Mouse (Mus musculus) limb, embryonic 13.5 days (tissue): ENCODE data around the gene Pex5l. TPM values are rescaled to one million over a fixed set of nuclear protein-coding genes. Genes with fewer than 3 reads are reported as not detected.

Experiments
- ATAC-seq: fragments of 200-750 bp; cut with Nextera tagmentation; 2 replicates; pipeline ENCODE4 v1.8.0; 2017; ENCODE audit warnings: low read depth, moderate number of reproducible peaks, moderate TSS enrichment; ENCODE audit not compliant: low FRiP score
- H3K27ac ChIP-seq: fragments of 300-500 bp; sonication (generic); 2 replicates; pipeline ENCODE4 v1.5.1; 2015; ENCODE audit warnings: inconsistent platforms, mild to moderate bottlenecking, moderate library complexity
- H3K27me3 ChIP-seq: fragments of 300-500 bp; sonication (generic); 2 replicates; pipeline ENCODE4 v1.6.1; 2015; ENCODE audit warnings: mild to moderate bottlenecking, inconsistent platforms
- H3K36me3 ChIP-seq: fragments of 300-500 bp; sonication (generic); 2 replicates; pipeline ENCODE4 v1.6.1; 2015; ENCODE audit warnings: inconsistent platforms, mild to moderate bottlenecking, moderate library complexity
- H3K4me1 ChIP-seq: fragments of 300-500 bp; sonication (generic); 2 replicates; pipeline ENCODE4 v1.6.1; 2015; ENCODE audit warnings: inconsistent platforms
- H3K4me2 ChIP-seq: fragments of 300-500 bp; sonication (generic); replicated peaks from 2 replicates; pipeline ENCODE4 v1.6.1; 2015; ENCODE audit warnings: inconsistent platforms, mild to moderate bottlenecking, moderate library complexity
- H3K4me3 ChIP-seq: fragments of 300-500 bp; sonication (generic); 2 replicates; pipeline ENCODE4 v1.5.1; 2015; ENCODE audit warnings: moderate library complexity, mild to moderate bottlenecking, inconsistent platforms
- H3K9ac ChIP-seq: fragments of 300-500 bp; sonication (generic); 2 replicates; pipeline ENCODE4 v1.6.1; 2015; ENCODE audit warnings: mild to moderate bottlenecking, inconsistent platforms
- H3K9me3 ChIP-seq: fragments of 300-500 bp; sonication (generic); 2 replicates; pipeline ENCODE4 v1.6.1; 2016; ENCODE audit warnings: inconsistent platforms
- WGBS: fragments of 180-500 bp; shearing (Covaris S2); methylation state at CpG from one replicate; pipeline ENCODE4 v1.1.7; 2015; 5-methylcytosine and 5-hydroxymethylcytosine counted together
- polyA plus RNA-seq: library from polyadenylated mRNA; unstranded; fragments of >200 nt; fragmentation: Nextera tagmentation; extraction: Ambion mirVana; gene quantifications from 2 replicates; pipeline ENCODE4 v1.2.1, GENCODE M21; 2015

The Pex5l gene
- polyA plus RNA-seq, 1 experiment from 2014 or later, result 0.39 TPM

DNA sequence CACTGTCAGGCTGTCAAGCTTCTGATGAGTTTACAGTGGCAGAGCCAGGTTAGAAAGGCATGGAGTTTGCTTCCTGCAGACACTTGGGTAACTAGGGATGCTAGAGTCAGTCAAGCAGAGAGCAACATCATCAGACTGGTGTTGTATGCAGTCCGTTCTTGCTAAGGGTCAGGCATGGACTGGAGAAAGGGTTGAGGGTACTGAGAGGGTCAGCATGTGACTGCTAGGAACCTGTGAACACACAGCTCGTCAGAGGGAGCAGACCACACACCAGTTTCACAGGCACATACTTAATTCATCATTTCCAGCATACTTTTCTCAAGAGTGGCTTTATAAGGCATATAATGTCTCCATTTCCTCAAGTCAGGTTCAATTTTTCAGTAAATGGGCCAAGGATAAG lies 53.6 kb downstream of the Pex5l start:
- Histone ChIP-seq H3K9me3 (no peaks in the 10 kb centered on the region), H3K4me3 (no peak overlapping the region), H3K4me1 (no peaks in the 10 kb centered on the region), H3K36me3 (no peaks in the 10 kb centered on the region), H3K9ac (no peak overlapping the region), H3K27me3 (no peaks in the 10 kb centered on the region), H3K27ac (no peak overlapping the region), H3K4me2 (no peak overlapping the region)
- ATAC-seq, result no peak
- 52% methylated on average over 2 of the region's 2 CpGs for WGBS

DNA sequence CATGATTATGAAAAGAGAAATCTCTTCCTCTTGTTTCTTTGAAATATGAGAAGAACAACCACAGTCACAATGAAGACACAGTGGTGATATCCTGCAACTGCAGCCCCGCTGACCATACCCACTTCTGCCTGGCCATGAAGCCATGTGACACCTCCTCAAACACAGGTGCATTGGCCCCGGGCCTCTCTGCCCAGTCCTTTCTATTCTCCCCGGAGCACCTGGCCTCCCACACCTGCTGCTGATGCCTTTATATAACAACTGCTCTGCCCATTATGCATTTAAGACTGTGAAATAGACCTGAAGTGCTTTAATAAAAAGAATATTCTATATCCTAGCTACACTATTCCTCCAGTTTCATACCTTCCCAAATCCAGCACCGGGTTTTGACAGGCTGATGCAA lies 54.8 kb downstream of the Pex5l start:
- Histone ChIP-seq H3K27ac (no peak overlapping the region), H3K36me3 (no peaks in the 10 kb centered on the region), H3K4me2 (no peak overlapping the region), H3K4me1 (no peaks in the 10 kb centered on the region), H3K9me3 (no peaks in the 10 kb centered on the region), H3K27me3 (no peaks in the 10 kb centered on the region), H3K4me3 (no peak overlapping the region), H3K9ac (no peak overlapping the region)
- 78% methylated on average over 4 of the region's 4 CpGs for whole genome bisulfite sequencing
- ATAC-seq, result no peak

DNA sequence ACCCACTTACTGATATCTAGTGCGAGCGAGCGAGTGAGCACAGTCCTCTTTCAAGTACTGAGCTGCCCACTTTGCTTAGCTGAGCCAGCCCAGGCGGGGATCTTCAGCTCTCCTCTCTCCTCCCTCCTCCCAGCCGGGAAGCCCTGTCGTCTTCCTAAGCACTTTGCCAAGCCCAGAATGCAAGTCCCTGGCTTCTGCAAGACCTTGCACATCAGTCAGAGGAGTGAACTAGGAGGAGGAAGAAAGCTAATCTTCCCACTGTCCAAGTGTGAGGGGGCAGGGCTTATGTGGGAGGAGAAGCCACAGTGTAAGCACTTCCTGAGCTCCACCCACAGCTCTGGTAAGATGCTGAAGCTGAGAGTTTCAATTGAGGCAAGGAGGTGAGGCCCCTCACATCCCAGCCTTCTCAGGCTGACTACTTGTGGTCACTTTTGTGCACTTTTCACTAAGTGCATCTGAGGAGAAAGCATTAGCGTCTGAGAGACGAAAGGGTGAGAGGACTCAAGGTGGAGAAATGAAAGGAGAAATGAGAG lies 60.2 kb downstream of the Pex5l start:
- Histone ChIP-seq H3K27ac (no peak overlapping the region), H3K4me1 (no peaks in the 10 kb centered on the region), H3K36me3 (no peaks in the 10 kb centered on the region), H3K9ac (no peak overlapping the region), H3K27me3 (no peaks in the 10 kb centered on the region), H3K9me3 (no peaks in the 10 kb centered on the region), H3K4me2 (peak overlapping the region; percentile 41), H3K4me3 (no peak overlapping the region)
- ATAC-seq, result no peak
- 27% methylated on average over 8 of the region's 8 CpGs for WGBS

DNA sequence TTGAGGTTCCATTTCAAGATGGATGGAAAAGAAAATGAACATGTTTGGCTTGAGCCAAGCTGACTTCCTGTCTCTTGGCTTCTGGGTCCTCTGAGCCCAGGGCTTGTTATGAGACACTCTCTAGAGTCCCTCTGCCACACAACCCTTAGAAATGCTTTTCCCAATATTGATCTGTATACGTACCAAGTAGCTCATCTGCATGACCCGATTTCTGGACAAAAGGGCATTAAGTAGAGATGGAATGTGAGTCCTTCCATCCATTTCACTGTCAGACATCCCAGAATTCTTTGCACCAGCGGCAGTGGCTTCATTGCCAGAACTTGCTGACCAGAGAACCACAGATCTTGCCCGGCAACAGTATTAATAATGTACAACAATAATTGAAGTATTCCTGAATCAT lies 61.3 kb downstream of the Pex5l start:
- Histone ChIP-seq H3K27ac (no peak overlapping the region), H3K4me1 (no peaks in the 10 kb centered on the region), H3K4me2 (no peak overlapping the region), H3K9ac (no peak overlapping the region), H3K27me3 (no peaks in the 10 kb centered on the region), H3K36me3 (no peaks in the 10 kb centered on the region), H3K4me3 (no peak overlapping the region), H3K9me3 (no peaks in the 10 kb centered on the region)
- 87% methylated on average over 4 of the region's 4 CpGs for WGBS
- no peak for ATAC-seq

DNA sequence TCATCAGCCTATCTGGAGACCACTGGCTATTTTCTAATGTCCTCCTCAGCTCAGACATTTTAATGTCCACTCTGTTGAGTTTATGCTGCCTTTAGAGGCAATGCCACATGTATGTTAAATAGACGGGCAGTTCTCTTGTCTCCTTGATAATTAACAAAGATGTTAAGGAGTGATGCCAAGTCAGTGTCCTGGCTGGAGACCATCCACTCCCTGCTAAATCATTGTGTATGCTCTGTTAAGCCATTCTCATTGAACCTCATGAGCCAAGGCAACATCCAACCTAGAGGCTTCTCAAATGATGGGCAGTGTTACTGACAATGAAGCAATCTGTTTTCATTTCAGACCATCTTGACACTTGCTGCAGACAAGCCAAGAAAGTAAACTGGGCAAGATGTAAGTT lies 63.4 kb downstream of the Pex5l start:
- H3K9me3 ChIP-seq, result no peaks in the 10 kb centered on the region
- no peak for ATAC-seq
- H3K27ac ChIP-seq, result no peak overlapping the region
- H3K4me3 ChIP-seq, result no peak overlapping the region
- no peak overlapping the region for H3K4me2 ChIP-seq
- no peaks in the 10 kb centered on the region for H3K27me3 ChIP-seq
- 85% methylated on average over 1 of the region's 1 CpGs for WGBS
- no peaks in the 10 kb centered on the region for H3K4me1 ChIP-seq
- no peaks in the 10 kb centered on the region for H3K36me3 ChIP-seq
- no peak overlapping the region for H3K9ac ChIP-seq

DNA sequence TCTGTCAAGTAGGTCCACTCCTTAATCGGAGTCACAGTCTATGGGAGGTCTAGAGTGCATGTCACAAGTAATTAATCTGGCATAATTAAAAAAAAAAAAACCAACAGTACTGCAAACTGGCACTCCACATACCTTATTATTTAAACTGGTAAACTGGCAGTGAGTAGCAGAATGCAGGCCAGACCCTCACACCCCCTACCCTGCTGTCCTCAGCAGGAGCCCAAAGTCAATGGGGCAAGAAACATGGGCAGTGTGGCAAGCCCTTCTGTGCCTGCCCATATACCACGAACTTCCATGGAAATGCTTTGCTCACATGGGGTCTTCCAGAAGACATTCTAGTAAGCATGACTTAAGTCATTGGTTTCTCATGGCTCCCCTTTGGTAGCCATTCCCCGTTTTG lies 63.9 kb downstream of the Pex5l start:
- Histone ChIP-seq H3K9me3 (no peaks in the 10 kb centered on the region), H3K4me1 (no peaks in the 10 kb centered on the region), H3K4me3 (no peak overlapping the region), H3K4me2 (no peak overlapping the region), H3K27me3 (no peaks in the 10 kb centered on the region), H3K9ac (no peak overlapping the region), H3K36me3 (no peaks in the 10 kb centered on the region), H3K27ac (no peak overlapping the region)
- no peak for ATAC-seq
- 80% methylated on average over 3 of the region's 3 CpGs for WGBS

DNA sequence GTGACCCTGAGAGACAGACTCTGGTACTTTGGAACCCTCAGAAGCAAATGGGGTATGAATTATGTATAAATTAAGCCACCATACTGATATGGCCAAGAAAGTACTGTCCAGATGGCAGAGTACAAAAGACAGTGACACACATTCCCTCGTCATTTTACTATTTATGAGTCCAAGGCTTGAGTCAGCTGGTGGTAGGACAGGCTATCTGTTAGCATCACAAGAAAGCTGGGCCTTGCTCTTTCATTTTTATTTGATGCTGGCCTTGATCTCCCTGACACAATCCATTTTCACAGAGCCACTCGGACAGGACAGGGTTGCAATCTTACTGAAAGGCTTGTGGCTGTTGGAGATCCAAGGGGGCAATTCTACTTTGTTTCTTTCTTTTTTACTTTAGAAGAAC lies 67.4 kb downstream of the Pex5l start:
- Histone ChIP-seq H3K27me3 (no peaks in the 10 kb centered on the region), H3K9ac (no peak overlapping the region), H3K4me2 (no peak overlapping the region), H3K36me3 (no peaks in the 10 kb centered on the region), H3K9me3 (no peaks in the 10 kb centered on the region), H3K27ac (no peak overlapping the region), H3K4me3 (no peak overlapping the region), H3K4me1 (no peaks in the 10 kb centered on the region)
- 83% methylated on average over 2 of the region's 2 CpGs for WGBS
- no peak for ATAC-seq

DNA sequence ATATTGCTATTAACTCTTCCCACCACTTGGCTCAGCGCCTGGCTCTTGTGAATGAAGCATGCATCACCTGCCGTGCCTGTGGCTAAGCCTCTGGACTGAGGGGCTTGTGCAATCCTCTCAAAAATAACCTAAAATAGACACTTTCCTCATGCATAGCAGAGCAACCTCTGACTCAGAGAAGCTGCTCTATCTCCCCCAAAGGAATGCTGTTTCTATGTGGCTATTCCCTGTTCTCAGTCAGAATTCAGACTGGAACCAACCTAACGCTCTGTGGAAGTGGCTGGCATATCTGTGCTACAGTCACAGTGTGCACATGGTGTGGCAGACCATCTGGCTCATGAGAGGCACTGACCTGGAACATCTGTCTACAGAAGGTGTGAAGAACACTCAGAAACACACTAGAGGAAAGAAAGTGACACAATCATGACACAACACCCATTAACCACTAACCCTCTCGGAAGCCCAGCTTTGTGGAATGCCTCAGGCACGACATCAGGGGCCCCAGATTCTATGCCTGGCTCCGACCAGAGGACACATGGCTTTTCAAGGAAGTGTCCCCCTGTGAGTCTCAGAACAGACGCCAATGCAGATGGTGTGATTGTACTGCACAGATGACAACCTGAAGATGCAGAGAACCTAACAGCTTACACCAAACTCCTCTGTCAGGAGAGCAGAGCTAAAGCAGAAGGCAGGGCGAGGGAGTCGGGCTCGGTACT lies 68.6 kb downstream of the Pex5l start:
- H3K4me2 ChIP-seq, result no peak overlapping the region
- no peaks in the 10 kb centered on the region for H3K9me3 ChIP-seq
- no peak overlapping the region for H3K9ac ChIP-seq
- no peak for ATAC-seq
- no peaks in the 10 kb centered on the region for H3K36me3 ChIP-seq
- WGBS, result 57% methylated on average over 10 of the region's 10 CpGs
- no peak overlapping the region for H3K27ac ChIP-seq
- no peaks in the 10 kb centered on the region for H3K27me3 ChIP-seq
- no peak overlapping the region for H3K4me3 ChIP-seq
- no peaks in the 10 kb centered on the region for H3K4me1 ChIP-seq

DNA sequence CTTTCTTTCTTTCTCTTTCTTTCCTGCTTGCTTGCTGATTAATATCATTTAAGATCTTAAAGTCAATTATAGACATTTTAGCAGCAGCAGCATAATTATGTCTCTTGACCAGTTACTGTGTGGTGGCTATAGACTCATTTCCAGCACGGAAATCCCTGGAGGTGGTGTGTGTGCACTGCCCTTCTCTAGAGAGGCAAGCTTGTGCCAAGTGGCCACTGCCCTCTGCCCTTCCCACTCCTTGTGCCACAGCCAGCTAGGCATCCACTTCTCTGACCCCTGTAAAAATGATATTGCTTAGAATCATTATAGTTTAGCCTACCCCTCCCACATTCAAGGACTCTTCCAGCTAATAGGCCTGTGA lies 69.2 kb downstream of the Pex5l start:
- Histone ChIP-seq H3K36me3 (no peaks in the 10 kb centered on the region), H3K4me3 (no peak overlapping the region), H3K9me3 (no peaks in the 10 kb centered on the region), H3K27me3 (no peaks in the 10 kb centered on the region), H3K27ac (no peak overlapping the region), H3K9ac (no peak overlapping the region), H3K4me1 (no peaks in the 10 kb centered on the region), H3K4me2 (no peak overlapping the region)
- WGBS, result 83% methylated on average over 1 of the region's 1 CpGs
- no peak for ATAC-seq

DNA sequence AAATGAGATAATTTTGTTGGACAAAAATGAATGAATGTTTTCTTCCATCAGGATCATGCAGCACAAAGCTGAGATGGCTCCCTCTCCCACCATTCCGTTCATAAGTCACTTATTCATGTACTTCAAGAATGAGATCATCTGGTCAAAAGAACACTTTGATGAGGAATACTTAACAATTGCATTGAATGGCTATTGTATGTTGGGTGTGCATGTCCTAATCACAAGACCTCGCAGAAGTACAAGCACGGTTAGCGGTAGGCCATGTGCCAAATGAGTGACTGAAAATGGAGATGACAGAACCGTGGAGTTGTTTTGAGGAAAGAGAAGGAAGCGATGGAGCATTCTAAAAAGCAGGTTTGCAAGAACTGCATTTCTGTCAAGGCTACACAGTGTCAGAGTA lies 72.3 kb downstream of the Pex5l start:
- Histone ChIP-seq H3K4me1 (no peaks in the 10 kb centered on the region), H3K4me3 (no peak overlapping the region), H3K4me2 (no peak overlapping the region), H3K27ac (no peak overlapping the region), H3K36me3 (no peaks in the 10 kb centered on the region), H3K9me3 (no peaks in the 10 kb centered on the region), H3K9ac (no peak overlapping the region), H3K27me3 (no peaks in the 10 kb centered on the region)
- WGBS, result 96% methylated on average over 6 of the region's 6 CpGs
- ATAC-seq, result no peak

DNA sequence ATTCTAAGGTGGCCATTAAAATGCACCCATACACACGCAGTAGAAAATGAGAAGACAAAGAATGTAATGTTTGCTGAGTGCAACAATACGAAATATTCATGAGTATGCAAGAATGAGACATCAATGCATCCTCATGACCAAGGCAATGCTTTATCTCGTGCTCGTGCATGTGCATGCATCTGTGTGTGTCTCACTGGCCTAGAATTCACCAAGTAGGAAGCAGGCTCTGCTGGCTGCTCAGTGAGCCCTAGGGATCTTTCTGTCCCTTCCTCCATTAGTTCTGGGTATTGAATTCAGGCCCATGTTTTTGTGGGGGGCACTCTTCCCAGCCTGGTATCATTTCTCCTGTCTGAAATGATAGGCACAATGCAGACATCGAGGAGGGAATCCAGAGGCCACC lies 74.9 kb downstream of the Pex5l start:
- Histone ChIP-seq H3K4me3 (no peak overlapping the region), H3K9me3 (no peaks in the 10 kb centered on the region), H3K9ac (no peak overlapping the region), H3K4me1 (no peaks in the 10 kb centered on the region), H3K4me2 (no peak overlapping the region), H3K27ac (no peak overlapping the region), H3K36me3 (no peaks in the 10 kb centered on the region), H3K27me3 (no peaks in the 10 kb centered on the region)
- WGBS, result 87% methylated on average over 5 of the region's 5 CpGs
- no peak for ATAC-seq

DNA sequence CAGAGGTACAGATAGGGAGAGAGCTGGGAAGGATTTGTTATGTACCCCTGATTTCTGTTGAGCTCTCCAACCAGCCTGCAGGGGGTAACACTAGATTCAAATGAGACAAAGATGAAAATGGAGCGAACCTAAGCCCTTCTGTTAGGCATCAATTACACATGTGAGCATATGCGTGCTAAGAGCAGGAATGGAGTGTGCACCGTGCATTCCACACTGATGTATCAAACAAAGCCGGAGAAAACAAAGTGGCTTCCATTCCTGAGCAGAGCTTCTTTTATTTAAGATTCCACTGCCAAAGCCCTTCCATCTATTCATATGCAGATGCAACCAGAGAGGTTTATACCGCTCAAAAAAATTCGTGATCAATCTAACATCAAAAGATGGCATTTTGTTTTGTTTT lies 79.5 kb downstream of the Pex5l start:
- no peak overlapping the region for H3K9ac ChIP-seq
- no peak overlapping the region for H3K4me3 ChIP-seq
- H3K36me3 ChIP-seq, result no peaks in the 10 kb centered on the region
- H3K4me1 ChIP-seq, result no peaks in the 10 kb centered on the region
- H3K4me2 ChIP-seq, result no peak overlapping the region
- H3K27ac ChIP-seq, result no peak overlapping the region
- no peaks in the 10 kb centered on the region for H3K9me3 ChIP-seq
- ATAC-seq, result no peak
- H3K27me3 ChIP-seq, result no peaks in the 10 kb centered on the region
- 64% methylated on average over 6 of the region's 6 CpGs for WGBS

DNA sequence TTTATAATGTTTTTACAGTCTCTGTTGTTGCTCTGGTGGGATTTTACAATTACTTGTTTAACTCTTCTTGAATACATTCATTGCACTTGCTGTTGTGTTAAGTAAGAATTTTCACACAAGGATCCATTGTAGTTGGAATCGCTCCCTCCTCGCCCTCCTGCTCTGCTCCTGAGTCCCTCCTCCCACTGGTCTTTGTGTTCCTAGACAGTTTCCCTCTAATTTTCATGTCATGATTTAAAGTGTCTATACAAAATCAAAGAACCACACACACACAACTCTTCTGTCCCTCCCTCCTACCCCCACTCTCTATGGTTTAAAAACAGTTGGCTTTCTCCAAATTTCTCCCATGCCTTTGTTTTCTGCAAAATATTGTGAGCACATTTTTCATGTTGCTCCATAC lies 81.6 kb downstream of the Pex5l start:
- no peak overlapping the region for H3K4me2 ChIP-seq
- H3K9ac ChIP-seq, result no peak overlapping the region
- WGBS, result 62% methylated on average over 2 of the region's 2 CpGs
- no peaks in the 10 kb centered on the region for H3K4me1 ChIP-seq
- H3K9me3 ChIP-seq, result no peaks in the 10 kb centered on the region
- no peaks in the 10 kb centered on the region for H3K27me3 ChIP-seq
- H3K27ac ChIP-seq, result no peak overlapping the region
- no peaks in the 10 kb centered on the region for H3K36me3 ChIP-seq
- no peak for ATAC-seq
- H3K4me3 ChIP-seq, result no peak overlapping the region
